Mouse (Mus musculus) cerebellum, postnatal 10 days (tissue): ENCODE results near the gene Gm20767.
A peak's percentile ranks its signal among the peaks of the same experiment; 100 is the strongest.
"Not testable (repeated sequence)": the region's sequence is repeated elsewhere in the genome, so short reads cannot be mapped to it uniquely, and the experiment has no call there.

Source experiments
- DNase-seq, 2 experiments: peaks; one replicate each; pipeline ENCODE4 v3.0.0; 2021; ENCODE audit warnings: mixed read lengths in 2 of 2

Gm20767 gene

DNA sequence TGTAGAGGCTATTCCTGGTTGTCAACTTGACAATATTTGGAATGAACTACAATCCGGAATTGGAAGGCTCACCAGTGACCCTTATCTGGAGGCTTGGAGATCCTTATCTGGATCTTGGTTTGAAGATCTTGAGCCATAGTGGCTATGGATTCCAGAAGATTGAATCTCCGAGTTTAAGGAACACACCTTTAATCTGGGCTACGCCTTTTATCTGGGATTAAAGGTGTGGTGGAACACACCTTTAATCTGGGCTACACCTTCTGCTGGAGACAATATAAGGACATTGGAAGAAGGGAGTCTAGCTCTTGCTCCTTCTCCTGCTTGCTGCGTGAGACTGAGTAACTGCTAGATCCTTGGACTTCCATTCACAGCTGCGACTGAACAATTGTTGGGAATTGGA lies at the start of gene Gm20767:
TSS of gene Gm20767 (plus strand) at position 301 of the 400 bp plus-strand sequence.
- DNase-seq: not testable (repeated sequence)

DNA sequence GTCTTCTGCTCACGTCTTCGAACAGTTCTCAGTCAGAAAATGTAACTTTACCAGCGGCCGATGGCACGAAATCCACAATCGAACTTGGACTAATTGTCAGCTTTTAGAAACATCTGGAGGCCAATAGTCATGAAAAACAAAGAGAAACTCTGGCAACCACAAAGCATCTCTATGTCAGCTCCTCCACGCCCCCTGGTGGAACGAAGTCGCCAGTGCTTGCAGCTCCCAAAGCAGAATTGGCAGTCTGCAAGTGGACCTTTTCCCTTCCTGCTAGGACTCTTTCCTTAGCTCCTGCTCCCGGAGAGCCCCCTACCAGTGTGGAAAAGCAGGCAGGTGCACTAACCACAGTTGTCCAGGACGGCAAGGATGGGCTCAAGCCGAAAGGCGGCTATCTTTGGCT lies 47.1 kb upstream of the Gm20767 start:
- not testable (repeated sequence) for DNase-seq

GRCm38 (mm10) chr13:120096241-120096937 lies 43.7 kb upstream of the Gm20767 start:
- DNase-seq: peak; percentile 12 to 16

DNA sequence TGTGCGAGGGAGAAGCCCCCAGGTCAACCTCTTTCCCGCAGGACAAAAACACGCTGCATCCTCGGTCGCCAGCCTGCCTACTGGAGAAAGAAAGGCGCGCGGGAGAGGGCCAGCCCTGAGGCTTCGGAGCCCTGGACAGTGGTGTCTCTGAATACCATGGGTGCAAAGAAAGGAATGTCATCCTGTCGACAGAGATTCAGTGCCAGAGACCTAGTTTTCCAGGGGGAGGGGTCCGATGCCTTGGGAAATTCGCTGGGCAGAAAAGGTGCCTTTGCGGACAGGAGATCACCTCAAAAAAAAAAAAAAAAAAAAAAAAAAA lies 43.1 kb upstream of the Gm20767 start:
- peak in 1 of 2 experiments; percentile 1 for DNase-seq

- DNase-seq: not testable (repeated sequence)
These were observed 40.7 kb upstream of the Gm20767 start for GRCm38 (mm10) chr13:120099327-120099726.

DNA sequence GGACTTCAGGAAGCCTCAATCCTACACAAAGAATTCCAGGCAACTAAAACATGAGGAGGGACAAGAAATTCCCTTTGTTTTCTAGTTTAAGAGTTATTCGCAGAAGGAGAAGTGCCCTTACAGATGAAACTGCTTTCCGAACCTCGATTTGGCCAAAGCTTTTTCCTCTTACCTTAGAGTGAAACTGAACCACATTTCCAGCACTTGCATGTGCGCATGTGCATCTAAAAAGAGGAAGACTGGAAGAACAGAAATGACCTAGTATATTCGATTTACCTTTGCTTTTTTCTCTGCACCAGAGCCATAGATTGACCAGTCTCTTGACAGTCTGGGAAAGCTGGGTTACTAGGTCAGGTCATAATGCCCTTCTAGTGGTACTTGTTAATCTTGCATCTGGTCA lies 33.5 kb upstream of the Gm20767 start:
- not testable (repeated sequence) for DNase-seq

DNA sequence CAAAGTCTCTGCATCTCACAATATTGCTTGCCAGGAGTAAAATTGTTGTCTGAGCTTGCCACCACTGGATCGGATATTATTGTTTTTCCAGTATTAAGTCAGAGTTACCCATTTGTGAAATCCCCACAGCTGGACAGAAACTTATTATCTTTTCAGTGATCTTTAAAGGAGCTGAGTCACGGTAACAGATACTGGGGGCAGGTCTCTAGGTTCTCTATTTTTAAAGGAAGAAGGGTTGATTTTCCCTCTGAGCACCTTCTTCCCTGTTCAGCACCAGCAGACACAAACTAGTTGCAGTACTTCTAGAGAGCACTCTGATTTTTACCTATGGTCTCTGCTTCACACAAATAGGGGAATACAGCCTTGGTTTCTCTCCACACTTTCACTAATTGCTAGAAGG lies 33.0 kb upstream of the Gm20767 start:
- not testable (repeated sequence) for DNase-seq

GRCm38 (mm10) chr13:120142348-120142747 lies 2.3 kb downstream of the Gm20767 start:
- DNase-seq: not testable (repeated sequence)

DNA sequence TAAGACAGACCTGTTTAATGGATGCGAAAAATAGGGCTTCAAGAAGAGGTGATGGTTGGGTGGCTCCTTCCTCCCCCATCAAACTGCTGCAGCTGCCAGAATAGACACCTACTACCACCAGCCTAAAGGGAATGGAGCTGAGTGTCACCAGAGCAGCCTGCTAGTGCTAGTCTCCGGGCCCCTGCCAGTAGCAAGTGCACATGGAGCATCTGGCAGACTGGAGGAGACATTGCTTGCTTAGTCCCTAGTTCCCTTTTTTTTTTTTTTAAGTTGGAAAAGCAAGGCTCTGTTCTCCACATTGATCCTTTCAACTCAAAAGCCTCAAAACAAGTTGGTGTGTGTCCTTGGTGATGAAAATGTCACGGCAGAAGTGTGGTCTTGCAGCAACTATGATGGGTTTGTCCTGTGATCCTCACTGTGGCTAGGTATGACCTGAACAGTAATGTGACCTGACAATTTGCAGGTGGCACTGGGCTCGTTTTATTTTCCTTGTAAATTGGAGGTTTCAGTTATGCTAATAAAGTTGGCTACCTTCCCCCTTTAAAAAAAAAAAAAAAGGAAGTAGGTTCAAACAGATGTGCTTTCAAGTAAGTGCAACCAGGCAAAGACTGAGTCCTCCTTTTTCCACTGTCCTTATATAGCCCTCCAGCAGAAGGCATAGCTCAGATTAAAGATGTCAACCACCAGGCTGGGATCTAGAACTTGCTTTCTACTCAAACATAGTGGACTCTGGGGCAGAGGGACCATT lies 9.8 kb downstream of the Gm20767 start:
- not testable (repeated sequence) for DNase-seq

DNA sequence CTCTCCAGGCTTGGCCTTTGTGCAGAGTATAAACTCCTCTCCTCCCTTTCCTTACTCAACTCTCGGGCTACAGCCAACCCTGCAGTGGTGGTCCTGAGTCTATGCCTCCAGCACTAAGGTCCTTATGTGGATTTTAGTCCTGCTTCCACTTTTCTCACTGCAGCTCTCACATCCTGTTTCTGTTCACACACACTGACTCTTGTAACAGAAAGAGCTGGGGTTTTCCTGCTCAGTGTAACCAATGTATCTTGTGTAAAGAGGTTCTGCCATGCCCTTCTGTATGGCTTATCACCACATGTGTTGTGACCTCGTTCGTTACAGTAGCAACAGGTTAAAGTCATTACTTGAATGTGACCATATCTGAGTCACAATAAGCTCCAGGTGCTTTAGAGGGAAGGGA lies 10.5 kb downstream of the Gm20767 start:
- DNase-seq: not testable (repeated sequence)

DNA sequence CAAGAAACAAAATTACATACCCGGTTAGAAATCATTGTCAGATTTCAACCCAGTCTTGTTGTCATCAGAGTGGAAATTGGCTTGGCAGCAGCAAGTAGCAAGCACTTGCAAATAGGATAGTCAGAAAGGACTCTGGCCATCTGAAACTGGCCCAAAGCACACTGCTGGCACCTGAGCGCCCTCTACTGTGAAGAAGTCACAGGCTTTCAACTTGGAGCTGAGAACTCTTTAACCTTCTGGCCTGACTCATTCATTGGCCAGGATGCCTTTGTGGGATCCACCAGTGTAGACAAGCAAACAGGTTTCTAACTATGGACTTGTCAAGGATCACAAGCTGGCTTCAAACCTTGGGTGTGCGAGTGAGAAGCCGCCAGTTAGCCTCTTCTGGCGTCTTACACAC lies 28.3 kb downstream of the Gm20767 start:
- peak; percentile 19 to 24 for DNase-seq

DNA sequence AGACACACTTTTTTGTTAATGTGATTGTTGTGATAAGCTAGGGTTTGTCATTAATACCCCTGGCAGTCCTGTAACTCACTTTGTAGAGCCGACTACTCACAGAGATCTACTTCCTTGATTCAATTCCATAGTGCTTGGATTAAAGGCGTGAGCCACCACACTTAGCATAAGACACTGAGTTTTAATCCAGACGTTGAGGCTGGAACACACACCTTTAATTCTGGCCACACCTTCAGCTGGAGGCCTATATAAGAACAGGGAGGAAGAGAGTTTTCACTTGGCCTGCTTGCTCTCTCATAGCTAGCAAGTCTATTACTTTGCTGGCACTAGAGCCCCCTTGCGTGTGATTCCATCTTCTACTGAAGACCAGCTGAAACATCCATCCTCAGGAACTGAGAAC lies 32.1 kb downstream of the Gm20767 start, which contains the start of gene Gm21818:
TSS of gene Gm21818 (plus strand) at position 301 of the 400 bp plus-strand sequence.
- DNase-seq: not testable (repeated sequence)

DNA sequence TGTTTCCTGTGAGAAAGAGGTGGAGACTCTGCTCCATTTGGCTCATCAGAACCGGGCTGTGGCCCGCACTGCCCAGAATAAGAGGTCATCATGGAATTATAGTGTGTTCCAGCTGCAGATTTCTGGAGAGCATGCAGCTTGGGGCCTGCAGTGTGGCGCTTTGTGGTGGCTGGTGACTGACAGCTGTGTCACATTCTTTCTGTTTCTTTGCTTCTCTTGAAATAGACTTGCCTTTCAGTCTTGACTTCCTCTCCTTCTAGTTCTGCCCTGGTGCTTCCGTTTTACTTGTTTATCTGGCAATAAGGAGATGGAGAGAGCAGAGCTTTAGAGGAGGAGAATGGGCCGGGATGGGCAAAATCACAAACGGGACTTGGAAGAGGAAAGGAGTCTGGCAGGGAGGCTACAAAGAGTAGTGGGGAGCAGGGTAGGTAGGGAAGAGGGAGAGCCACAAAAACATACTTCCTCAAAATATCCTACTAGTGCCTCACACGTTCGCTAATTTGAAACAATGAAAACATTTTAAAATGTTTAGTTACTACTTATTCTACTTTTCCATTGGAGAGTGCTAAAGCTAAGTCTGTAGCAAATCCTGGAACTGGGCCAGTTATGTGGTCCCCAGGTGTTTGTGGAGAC lies 56.3 kb downstream of the Gm20767 start:
- not testable (repeated sequence) for DNase-seq
